Mouse (Mus musculus): ENCODE data around the gene Foxred1. TPM values are rescaled to one million over a fixed set of nuclear protein-coding genes. Genes with fewer than 3 reads are reported as not detected.

Foxred1 gene
- total RNA-seq (2021) = 10 to 100 TPM; 84.7 to 85.2 TPM

- peak; percentile 99 for DNase-seq
These were observed at the start of gene Foxred1 for GRCm38 (mm10) chr9:35210542-35211474. Gene Foxred1 (minus strand): TSS chr9:35211055.

GRCm38 (mm10) chr9:35257365-35257764 is 46.5 kb upstream of the Foxred1 start:
- no peak for DNase-seq

- DNase-seq = no peak
These were observed 38.6 kb upstream of the Foxred1 start for GRCm38 (mm10) chr9:35249476-35249875.

GRCm38 (mm10) chr9:35247405-35247804 is 36.5 kb upstream of the Foxred1 start:
- DNase-seq = no peak

DNA sequence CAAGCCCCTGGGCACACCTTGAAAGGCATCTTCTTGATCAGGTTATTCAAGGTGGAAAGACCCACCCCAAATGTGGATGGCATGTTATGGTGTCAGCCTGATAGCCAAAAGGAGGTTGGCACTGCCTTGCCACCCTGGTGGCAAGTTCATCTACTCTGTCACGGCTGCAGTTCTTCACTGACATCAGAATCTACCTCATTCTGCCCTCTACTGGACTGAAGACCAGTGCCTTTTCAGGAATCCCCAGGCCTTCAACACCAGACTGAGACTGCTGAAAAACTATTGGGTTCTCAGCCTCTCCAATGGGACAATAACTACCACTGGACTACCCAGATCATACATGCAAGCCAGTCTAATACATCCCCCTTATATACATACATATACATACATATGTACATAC is 28.9 kb upstream of the Foxred1 start:
- no peak for DNase-seq

DNA sequence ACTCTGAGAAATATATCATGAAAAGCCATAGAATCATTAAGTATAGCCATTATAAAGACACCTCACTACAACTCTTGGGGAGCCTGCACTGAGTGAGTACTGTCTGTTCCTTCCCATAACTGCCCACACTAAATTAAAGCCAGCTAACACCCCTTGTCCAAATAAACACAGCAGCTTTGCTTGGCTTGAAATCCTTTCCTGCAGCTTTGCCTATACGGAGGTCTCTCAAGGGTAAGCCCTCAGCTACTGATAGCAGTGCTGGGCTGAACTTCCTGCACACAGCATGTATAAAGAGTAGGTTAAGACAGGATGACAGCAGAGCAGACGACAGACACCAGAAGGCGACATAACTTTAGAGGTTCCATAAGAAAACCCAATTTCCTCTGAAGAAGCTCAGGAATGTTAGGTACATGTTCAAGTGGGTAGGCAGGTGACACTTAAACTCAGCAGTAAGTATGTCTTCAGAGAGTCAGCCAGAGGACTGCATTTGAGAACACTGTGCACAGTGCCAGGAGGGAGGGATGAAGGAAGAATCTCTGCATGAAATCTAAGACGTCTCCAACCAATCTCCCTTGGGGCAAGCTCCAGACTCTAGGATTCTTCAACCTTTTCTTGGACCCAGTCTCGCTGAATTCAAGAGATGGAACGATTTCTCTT is 28.2 kb upstream of the Foxred1 start:
- no peak for DNase-seq

- DNase-seq = no peak
These were observed 27.5 kb upstream of the Foxred1 start for GRCm38 (mm10) chr9:35238371-35238770.

GRCm38 (mm10) chr9:35235996-35236395 is 25.1 kb upstream of the Foxred1 start:
- DNase-seq = no peak

- DNase-seq = no peak
These were observed 17.8 kb upstream of the Foxred1 start for GRCm38 (mm10) chr9:35228671-35229070.

- no peak for DNase-seq
These were observed 12.6 kb upstream of the Foxred1 start for GRCm38 (mm10) chr9:35223466-35223865.

DNA sequence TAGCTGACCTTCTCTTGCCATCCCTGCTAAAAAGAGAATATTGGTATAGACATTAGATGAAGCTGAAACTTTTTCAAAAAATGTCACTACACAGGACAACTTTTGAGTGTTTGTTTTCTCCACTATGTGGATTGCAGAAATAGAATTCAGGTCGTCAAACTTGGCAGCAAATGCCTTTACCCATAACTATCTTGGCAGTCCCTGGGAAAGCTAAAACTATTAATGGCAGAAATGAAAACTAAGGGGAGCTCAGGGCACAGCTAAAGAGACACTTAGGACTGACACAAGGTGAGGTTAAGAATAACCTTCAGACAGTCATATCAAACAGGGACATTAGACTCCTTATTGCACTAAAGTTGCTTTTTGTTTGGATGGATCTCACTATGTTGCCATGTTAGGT is 7.1 kb upstream of the Foxred1 start:
- no peak for DNase-seq

DNA sequence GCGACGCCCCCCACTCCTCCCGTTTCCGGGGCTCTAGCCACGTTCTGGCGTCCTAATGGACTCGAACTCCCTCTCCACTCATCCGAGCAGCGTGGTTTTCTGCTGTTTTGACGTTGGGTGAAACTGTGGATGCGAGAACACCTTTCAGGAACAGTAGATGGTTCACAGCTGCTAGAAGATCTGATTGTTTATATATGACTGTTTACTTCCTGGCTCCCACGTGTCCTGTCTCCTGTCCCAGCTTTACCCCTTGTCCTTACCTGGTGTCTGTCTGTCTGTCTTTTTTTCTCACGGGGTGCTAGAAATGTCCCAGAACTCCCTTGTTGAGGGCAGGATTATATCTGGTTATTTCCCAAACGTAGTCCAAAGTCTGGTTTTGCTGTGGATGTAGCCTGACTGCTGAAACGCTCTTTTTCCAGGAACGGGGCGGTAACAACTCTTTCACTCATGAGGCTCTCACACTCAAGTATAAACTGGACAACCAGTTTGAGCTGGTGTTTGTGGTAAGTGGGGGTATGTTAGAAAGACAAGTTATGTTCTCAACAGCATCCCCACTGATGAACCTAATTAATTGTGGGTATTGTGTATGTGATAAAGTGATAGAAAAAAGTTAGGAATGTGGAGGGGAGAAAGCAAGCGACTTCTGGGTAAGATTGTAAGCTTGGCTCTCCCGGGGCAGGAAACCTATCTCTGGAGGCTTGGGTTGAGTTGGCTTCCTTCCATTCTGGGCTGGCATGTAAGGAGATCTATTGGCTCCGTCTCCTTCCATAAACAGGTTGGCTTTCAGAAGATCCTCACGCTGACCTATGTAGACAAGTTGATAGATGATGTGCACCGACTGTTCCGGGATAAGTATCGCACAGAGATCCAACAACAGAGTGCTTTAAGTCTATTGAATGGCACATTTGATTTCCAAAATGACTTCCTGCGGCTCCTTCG is 987 bp upstream of the Foxred1 start:
- no peak for DNase-seq

DNA sequence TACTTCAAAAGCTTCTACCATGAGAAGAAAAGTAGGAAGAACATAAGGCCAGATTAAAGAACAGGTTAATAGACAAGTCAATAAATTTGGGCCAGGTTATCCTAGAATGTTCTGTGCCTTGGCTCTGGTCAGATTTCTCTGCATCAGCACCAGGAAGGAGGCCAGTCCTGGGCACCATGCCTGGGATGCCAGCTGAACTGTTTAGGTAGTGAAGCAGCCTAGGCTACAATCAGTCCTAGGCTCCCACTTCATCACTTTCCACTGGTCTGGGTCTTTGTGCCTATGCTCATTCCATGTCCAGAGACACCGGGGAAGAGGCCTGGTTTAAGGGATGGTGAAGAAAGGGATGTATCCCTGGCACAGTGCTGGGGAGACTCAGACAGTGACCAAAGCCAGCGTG is 6.4 kb downstream of the Foxred1 start:
- no peak for DNase-seq

- no peak for DNase-seq
These were observed 7.3 kb downstream of the Foxred1 start for GRCm38 (mm10) chr9:35203536-35203935.

- DNase-seq = no peak
These were observed 10.3 kb downstream of the Foxred1 start for GRCm38 (mm10) chr9:35200529-35201060.

- DNase-seq = peak; percentile 97
These were observed 10.9 kb downstream of the Foxred1 start, which contains the start of the genes Srpr and Tirap for GRCm38 (mm10) chr9:35199772-35200471. Gene Srpr (plus strand): TSS chr9:35200175. Gene Tirap (minus strand): TSS chr9:35200291.

GRCm38 (mm10) chr9:35198945-35199771 is 11.7 kb downstream of the Foxred1 start:
- no peak for DNase-seq

- DNase-seq = no peak
These were observed 12.5 kb downstream of the Foxred1 start for GRCm38 (mm10) chr9:35198351-35198750.

DNA sequence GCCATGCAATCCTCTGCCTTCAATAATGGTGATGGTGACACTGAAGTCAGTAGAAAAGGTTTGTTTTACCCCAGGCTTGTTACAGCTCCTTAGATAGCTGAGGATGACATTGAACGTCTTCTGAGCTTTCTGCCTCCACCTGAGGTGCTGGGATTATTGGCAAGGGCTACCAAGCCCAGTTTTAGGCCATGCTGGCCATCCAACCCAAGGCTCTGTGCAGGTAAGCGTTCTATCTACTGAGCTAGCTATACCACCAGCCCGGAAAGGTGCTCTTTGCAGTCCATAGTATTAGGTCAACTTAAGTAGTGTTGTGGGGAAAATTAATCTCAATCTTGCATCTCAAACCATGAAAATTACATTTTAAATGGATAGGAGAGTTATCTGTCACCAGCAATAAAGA is 13.2 kb downstream of the Foxred1 start:
- DNase-seq = no peak

- no peak for DNase-seq
These were observed 16.8 kb downstream of the Foxred1 start for GRCm38 (mm10) chr9:35194048-35194447.

All from heart, postnatal 4 days (tissue).